Mouse (Mus musculus) spleen, adult 18-20 months (tissue): ENCODE data around the gene Rpl23.
"Not testable (repeated sequence)": the region's sequence is repeated elsewhere in the genome, so short reads cannot be mapped to it uniquely, and the experiment has no call there.

Experiments used
- DNase-seq, 2 experiments: peaks; one replicate each; pipeline ENCODE4 v3.0.0; 2022; ENCODE audit warnings: mixed read lengths in 2 of 2

The Rpl23 gene

DNA sequence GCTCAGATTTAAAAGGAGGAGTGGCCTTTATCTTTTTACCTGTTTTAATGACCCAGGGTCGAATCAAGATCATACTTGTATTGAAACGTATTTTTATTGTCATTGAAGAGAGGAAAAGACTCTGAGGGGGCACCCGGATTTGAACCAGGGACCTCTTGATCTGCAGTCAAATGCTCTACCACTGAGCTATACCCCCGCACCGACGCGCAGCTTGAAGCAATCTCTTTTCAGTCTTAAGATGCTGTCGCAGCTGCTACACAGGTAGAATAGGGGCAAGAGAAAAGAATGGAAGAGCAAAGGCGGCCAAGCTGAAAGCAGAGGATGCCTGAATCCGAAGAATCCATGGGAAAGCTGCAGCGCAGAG lies 16.5 kb upstream of the Rpl23 start, which contains the start of gene Lasp1:
Lasp1 (plus strand) TSS at position 219 of the 364 bp plus-strand sequence.
- DNase-seq: peak; percentile 78 to 85

DNA sequence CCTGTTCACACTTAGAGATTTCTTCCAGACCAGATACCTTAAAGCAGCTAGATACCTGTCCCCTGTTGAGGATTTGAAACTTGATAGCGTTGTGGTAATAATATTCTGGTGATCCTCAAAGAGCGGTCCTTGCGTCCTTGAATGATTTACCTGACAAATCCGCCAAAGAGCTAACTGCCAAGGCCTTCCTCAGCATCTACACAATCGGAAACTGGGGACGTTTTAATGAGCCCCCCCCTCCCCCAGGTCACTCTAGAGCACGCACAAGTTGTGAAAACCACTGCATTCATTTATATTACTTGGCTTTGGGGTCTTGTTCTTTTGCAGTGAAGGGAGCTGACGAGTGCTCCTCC lies 15.8 kb upstream of the Rpl23 start:
- no peak for DNase-seq

- DNase-seq: no peak
These were observed 15.3 kb upstream of the Rpl23 start for GRCm38 (mm10) chr11:97797369-97798082.

GRCm38 (mm10) chr11:97796910-97797309 lies 14.7 kb upstream of the Rpl23 start:
- peak; percentile 54 to 72 for DNase-seq

GRCm38 (mm10) chr11:97793165-97793564 lies 10.9 kb upstream of the Rpl23 start:
- peak in 1 of 2 experiments; percentile 34 for DNase-seq

- not testable (repeated sequence) for DNase-seq
These were observed 8.7 kb upstream of the Rpl23 start for GRCm38 (mm10) chr11:97790778-97791438.

DNA sequence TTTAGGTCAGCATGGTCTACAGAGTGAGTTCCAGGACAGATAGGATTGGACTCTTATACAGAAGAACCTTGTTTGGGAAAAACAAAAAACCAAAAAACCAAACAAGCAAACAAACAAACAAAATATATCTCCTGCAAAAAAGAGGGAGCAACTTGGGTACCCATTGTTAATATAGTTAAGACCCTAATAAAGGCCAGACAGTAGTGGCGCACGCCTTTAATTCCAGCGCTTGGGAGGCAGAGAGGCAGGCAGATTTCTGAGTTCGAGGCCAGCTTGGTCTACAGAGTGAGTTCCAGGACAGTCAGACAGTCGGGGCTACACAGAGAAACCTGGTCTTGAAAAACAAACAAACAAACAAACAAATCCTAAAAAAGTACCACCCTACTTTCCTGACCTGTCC lies 7.5 kb upstream of the Rpl23 start:
- no peak for DNase-seq

DNA sequence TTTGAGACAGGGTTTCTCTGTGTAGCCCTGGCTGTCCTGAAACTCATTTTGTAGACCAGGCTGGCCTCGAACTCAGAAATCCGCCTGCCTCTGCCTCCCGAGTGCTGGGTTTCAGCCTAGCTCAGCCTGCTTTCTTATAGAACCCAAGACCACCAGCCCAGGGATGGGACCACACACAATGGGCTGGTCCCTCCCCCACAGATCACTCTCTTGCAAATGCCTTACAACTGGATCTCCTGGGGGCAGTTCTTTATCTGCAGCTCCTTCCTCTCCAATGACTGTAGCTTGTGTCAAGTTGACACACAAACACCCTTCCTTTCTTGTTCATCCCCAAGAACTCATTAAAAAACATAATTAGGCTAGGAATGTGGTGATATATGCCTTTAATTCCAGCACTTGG lies 5.7 kb upstream of the Rpl23 start:
- no peak for DNase-seq

DNA sequence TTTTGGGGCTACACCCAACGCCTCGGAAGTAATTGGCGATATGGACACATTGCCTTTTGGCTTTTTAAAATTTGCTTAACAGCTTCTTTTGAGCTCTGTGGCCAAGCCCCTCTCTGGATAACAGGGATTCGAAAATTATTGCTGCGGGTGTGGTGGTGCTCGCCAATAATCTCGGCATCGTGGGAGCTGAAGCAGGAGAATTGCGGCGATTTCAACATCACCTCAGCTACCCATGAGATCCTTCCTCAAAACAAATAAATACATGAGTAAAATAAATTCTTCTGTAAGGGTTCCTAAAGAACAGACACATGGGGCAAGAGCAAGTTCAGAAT lies 293 bp upstream of the Rpl23 start:
- DNase-seq: no peak

- no peak for DNase-seq
These were observed 782 bp downstream of the Rpl23 start for GRCm38 (mm10) chr11:97781478-97781831.

DNA sequence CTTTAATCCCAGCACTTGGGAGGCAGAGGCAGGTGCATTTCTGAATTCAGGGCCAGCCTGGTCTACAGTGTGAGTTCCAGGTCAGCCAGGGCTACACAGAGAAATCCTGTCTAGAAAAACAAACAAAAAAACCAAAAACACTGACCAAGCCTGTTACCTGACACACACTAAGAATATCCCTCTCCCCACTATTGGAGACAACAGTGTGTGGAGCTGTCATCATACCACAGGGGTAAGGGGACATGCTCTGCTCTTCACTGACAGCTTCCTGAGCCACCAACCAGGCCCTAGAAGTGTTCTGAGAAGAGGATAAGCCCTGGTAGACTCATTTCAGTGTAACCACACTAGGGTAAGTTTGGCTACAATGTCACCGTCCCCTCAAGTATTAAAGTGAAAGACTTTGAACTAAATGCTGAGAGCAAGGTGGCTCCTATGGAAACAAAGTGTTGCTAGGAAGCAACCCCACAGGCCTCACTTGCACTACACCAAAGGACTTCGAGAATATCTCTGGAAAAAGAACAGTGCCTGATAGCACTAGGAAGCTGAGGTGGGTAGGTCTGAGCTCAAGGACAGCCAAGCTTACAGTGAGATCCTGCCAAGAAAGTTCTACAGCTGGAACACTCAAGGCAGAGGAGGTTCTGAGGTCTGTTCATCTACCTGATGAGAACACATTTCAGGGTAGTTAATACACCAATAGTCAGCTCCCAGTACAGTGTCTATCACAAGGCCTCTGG lies 2.1 kb downstream of the Rpl23 start:
- no peak for DNase-seq

- DNase-seq: no peak
These were observed 3.3 kb downstream of the Rpl23 start for GRCm38 (mm10) chr11:97778918-97779317.

DNA sequence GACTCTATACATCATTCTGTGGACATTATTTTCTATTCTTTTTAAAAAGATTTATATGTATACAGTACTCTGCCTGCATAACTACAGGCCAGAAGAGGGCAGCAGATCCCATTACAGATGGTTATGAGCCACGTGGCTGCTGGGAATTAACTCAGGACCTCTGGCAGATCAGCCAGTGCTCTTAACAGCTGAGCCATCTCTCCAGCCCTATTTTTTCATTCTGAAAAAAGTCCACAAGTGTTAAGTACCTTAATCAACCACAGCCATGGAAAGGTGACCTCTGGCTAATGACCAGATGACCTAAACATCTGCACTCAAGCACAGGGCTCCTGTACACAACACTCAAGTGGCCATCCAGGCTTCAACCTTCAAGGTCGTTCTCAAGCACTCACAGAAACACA lies 5.1 kb downstream of the Rpl23 start:
- no peak for DNase-seq

- no peak for DNase-seq
These were observed 5.6 kb downstream of the Rpl23 start for GRCm38 (mm10) chr11:97776497-97777128.

GRCm38 (mm10) chr11:97775808-97776496 lies 6.3 kb downstream of the Rpl23 start, which contains the start of gene 1700001P01Rik:
Gene 1700001P01Rik (minus strand): TSS chr11:97775918.
- DNase-seq: no peak

GRCm38 (mm10) chr11:97775186-97775585 lies 7.1 kb downstream of the Rpl23 start:
- DNase-seq: no peak

GRCm38 (mm10) chr11:97771410-97771809 lies 10.8 kb downstream of the Rpl23 start:
- DNase-seq: no peak

- DNase-seq: no peak
These were observed 12.5 kb downstream of the Rpl23 start for GRCm38 (mm10) chr11:97769704-97770103.

GRCm38 (mm10) chr11:97766154-97766881 lies 15.9 kb downstream of the Rpl23 start, which contains the start of gene Cwc25:
Gene Cwc25 (minus strand): TSS chr11:97766556.
- DNase-seq: peak; percentile 86 to 92

- no peak for DNase-seq
These were observed 20.6 kb downstream of the Rpl23 start for GRCm38 (mm10) chr11:97761638-97762037.

DNA sequence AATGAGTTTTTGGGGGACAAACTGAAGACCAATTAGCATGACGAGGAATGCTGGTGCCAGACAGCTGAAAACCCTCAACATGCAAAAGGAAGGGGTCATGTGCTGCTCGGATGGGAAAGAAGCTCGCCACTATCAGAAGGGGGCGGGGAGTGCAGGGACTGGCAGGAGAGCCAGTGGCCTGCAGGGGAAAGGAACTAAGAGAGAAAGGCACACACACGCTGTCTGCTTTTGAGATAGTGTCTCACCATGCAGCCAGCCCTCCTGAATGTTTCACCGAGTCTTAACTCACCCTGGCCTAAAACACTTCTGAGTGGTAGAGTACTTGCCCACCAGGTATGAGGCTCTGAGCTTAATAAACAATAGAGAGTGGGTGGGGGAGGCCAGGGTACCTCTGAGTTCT lies 23.3 kb downstream of the Rpl23 start:
- no peak for DNase-seq

DNA sequence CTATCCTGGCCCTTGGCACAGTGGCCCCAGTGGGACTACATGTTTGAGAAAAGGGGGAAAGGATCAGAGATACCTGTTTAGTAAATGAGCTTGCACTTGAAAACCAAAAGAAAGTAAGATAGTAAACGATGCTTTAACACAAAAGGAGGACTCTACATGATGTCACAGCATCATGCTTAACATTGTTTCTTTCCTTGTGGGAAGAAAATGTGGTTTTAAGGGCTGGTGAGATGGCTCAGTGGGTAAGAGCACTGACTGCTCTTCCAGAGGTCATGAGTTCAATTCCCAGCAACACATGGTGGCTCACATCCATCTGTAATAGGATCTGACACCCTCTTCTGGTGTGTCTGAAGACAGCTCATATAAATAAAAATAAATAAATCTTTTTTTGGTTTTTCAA lies 24.1 kb downstream of the Rpl23 start:
- no peak for DNase-seq
